Mouse (Mus musculus): ENCODE results near the gene Cdkn2aip. TPM values are rescaled to one million over a fixed set of nuclear protein-coding genes. Genes with fewer than 3 reads are reported as not detected.

Cdkn2aip gene
- polyA plus RNA-seq, 1 experiment from 2014 or later, result 22.9 TPM

DNA sequence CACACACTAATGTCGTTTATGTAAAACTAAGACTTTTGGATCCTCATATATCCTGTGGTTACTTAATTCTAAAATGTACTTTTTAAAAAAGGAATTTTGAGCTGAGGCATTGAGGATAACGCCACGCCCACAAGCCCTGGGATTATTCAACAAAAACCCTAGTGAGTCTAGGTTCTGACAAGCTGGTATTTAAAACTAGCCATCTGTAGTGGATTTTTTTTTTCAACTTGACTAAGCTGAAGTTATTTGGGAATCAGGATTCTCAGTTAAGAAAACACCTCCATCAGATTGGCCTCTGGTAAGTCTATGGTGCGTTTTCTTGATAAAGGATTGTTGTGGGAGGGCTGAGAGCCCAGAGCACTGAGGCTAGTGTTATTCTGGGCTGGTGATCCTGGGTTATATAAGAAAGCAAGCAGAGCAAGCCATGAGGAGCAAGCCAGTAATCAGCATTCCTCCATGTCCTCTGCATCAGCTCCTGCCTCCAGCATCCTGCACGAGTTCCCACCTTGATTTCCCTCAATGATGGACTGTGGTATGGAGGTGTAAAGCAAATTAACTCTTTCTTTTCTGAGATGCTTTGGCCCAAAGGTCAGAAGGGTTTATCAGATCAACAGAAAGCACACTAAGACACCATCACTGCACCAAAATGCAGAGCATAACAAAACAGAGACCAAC, 18.2 kb downstream of the Cdkn2aip start:
- 64% methylated on average over 5 of the region's 5 CpGs for WGBS
- H3K36me3 ChIP-seq, result no peaks in the 10 kb centered on the region
- no peak overlapping the region for H3K4me3 ChIP-seq (replicated peaks)
- no peak overlapping the region for H3K27ac ChIP-seq (replicated peaks)
- H3K4me1 ChIP-seq, result no peaks in the 10 kb centered on the region; the same call in 1 of the 2 replicates
- H3K9me3 ChIP-seq (replicated peaks), result no peaks in the 10 kb centered on the region
- H3K27me3 ChIP-seq, result no peaks in the 10 kb centered on the region
- no peak for ATAC-seq (ENCODE audit: insufficient number of reproducible peaks, low FRiP score, low TSS enrichment, low read depth)
- H3K4me2 ChIP-seq (replicated peaks), result no peak overlapping the region
- H3K9ac ChIP-seq, result no peak overlapping the region

GRCm38 (mm10) chr8:47693119-47693518, 20.6 kb downstream of the Cdkn2aip start:
- H3K4me1 ChIP-seq, result no peaks in the 10 kb centered on the region; the same call in 1 of the 2 replicates
- H3K9me3 ChIP-seq (replicated peaks), result no peaks in the 10 kb centered on the region
- no peak for ATAC-seq (ENCODE audit: insufficient number of reproducible peaks, low FRiP score, low TSS enrichment, low read depth)
- no peak overlapping the region for H3K9ac ChIP-seq
- no peak overlapping the region for H3K4me3 ChIP-seq (replicated peaks)
- no peaks in the 10 kb centered on the region for H3K27me3 ChIP-seq
- WGBS, result 16% methylated on average over 2 of the region's 2 CpGs
- H3K27ac ChIP-seq (replicated peaks), result no peak overlapping the region
- H3K36me3 ChIP-seq, result no peaks in the 10 kb centered on the region
- H3K4me2 ChIP-seq (replicated peaks), result no peak overlapping the region

GRCm38 (mm10) chr8:47691831-47692230, 21.9 kb downstream of the Cdkn2aip start:
- ATAC-seq (ENCODE audit: insufficient number of reproducible peaks, low FRiP score, low TSS enrichment, low read depth), result no peak
- no peak overlapping the region for H3K4me3 ChIP-seq (replicated peaks)
- no peaks in the 10 kb centered on the region; the same call in 1 of the 2 replicates for H3K4me1 ChIP-seq
- 76% methylated on average over 9 of the region's 10 CpGs for WGBS
- no peak overlapping the region for H3K9ac ChIP-seq
- no peaks in the 10 kb centered on the region for H3K27me3 ChIP-seq
- H3K4me2 ChIP-seq (replicated peaks), result no peak overlapping the region
- no peak overlapping the region for H3K27ac ChIP-seq (replicated peaks)
- H3K36me3 ChIP-seq, result no peaks in the 10 kb centered on the region
- H3K9me3 ChIP-seq (replicated peaks), result no peaks in the 10 kb centered on the region

GRCm38 (mm10) chr8:47691303-47691702, 22.4 kb downstream of the Cdkn2aip start:
- no peaks in the 10 kb centered on the region for H3K27me3 ChIP-seq
- H3K4me2 ChIP-seq (replicated peaks), result no peak overlapping the region
- H3K9me3 ChIP-seq (replicated peaks), result no peaks in the 10 kb centered on the region
- H3K4me1 ChIP-seq, result no peaks in the 10 kb centered on the region; the same call in 1 of the 2 replicates
- WGBS, result 54% methylated on average over 7 of the region's 7 CpGs
- H3K27ac ChIP-seq (replicated peaks), result no peak overlapping the region
- no peak overlapping the region for H3K4me3 ChIP-seq (replicated peaks)
- ATAC-seq (ENCODE audit: insufficient number of reproducible peaks, low FRiP score, low TSS enrichment, low read depth), result no peak
- H3K9ac ChIP-seq, result no peak overlapping the region
- no peaks in the 10 kb centered on the region for H3K36me3 ChIP-seq

DNA sequence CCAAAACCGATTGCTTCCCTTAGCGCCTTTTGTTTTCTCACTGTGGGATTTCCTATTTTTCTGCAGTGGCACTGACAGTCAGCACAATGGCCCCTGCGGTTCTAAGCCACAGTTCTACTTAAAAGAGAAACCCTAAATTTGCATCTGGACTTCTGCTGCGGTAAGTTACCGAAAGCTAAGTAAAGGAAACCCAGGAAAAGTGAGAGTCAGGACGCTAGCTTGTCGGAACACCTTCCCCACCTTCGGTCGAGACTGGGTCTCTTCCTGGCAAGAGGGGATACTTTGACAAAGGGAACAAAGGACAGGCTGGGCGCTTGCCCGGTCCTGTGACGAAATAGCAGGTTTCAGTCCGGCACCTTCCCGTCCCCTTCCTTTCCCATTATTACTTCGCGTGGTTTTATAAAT, 23.1 kb downstream of the Cdkn2aip start:
- H3K27me3 ChIP-seq, result no peaks in the 10 kb centered on the region
- no peaks in the 10 kb centered on the region for H3K9me3 ChIP-seq (replicated peaks)
- no peak overlapping the region for H3K27ac ChIP-seq (replicated peaks)
- peak overlapping the region; percentile 50 for H3K4me2 ChIP-seq (replicated peaks)
- no peak overlapping the region for H3K9ac ChIP-seq
- H3K36me3 ChIP-seq, result no peaks in the 10 kb centered on the region
- H3K4me3 ChIP-seq (replicated peaks), result peak overlapping the region; percentile 29
- H3K4me1 ChIP-seq, result no peaks in the 10 kb centered on the region; the same call in 1 of the 2 replicates
- no peak for ATAC-seq (ENCODE audit: insufficient number of reproducible peaks, low FRiP score, low TSS enrichment, low read depth)
- WGBS, result 6% methylated on average over 16 of the region's 16 CpGs

DNA sequence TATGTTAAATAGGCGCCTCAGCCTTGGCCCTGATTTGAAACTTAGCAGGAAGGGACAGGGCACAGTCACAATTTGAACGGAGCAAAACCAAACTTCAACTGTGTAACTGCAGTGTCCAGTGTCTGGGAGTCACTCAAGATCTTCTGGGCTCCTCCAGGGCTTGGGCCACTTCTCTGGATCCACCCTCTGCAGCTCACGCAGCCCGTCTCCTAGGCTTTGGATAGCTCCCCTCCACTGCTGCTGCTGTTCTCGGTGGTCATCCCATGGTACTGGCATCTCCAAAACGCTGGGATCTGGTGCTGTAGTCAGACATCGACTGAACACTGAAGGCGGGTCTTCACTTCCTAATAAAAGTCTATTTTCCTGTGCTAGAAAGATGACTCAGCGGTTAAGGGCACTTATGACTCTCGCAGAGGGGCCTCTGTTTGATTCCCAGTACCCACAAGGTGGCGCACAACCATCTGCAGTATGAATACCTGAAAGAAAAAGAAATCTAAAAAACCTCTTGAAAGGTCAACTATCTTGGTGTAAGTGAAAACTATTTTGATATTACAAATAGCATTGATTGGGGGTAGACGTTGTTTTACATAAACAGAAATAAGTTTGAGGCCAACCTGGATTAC, 23.9 kb downstream of the Cdkn2aip start:
- Histone ChIP-seq H3K27me3 (no peaks in the 10 kb centered on the region), H3K4me1 (no peaks in the 10 kb centered on the region; the same call in 1 of the 2 replicates), H3K36me3 (no peaks in the 10 kb centered on the region), H3K9ac (no peak overlapping the region), H3K9me3 (replicated peaks) (no peaks in the 10 kb centered on the region), H3K4me3 (replicated peaks) (no peak overlapping the region), H3K4me2 (replicated peaks) (no peak overlapping the region), H3K27ac (replicated peaks) (no peak overlapping the region)
- WGBS, result 58% methylated on average over 12 of the region's 12 CpGs
- no peak for ATAC-seq (ENCODE audit: insufficient number of reproducible peaks, low FRiP score, low TSS enrichment, low read depth)

DNA sequence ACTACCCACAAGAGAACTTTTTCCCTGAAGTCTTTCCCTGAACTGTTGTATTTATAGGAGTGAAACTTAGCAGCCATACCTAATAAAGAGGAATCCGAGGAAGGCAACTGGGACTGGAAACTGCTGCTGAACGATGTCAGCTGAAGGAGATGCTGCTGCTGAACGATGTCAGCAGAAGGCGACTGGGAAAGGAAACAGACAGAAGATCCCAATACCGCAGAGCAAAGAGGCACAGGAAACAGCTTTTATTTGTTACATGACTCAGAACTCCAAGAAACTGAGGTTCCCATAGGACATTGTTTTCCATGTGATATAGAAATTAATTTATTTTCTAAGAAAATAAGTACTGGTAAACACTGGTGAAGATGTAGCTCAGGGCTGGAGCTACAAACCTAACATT, 29.3 kb downstream of the Cdkn2aip start:
- no peak for ATAC-seq (ENCODE audit: insufficient number of reproducible peaks, low FRiP score, low TSS enrichment, low read depth)
- H3K36me3 ChIP-seq, result 0 out of 2 replicates have a peak, but pooled peaks cover 2% of the 10 kb centered on the region
- H3K4me1 ChIP-seq, result no peaks in the 10 kb centered on the region
- no peak overlapping the region for H3K4me2 ChIP-seq (replicated peaks)
- no peak overlapping the region for H3K27ac ChIP-seq (replicated peaks)
- H3K9ac ChIP-seq, result no peak overlapping the region
- H3K27me3 ChIP-seq, result no peaks in the 10 kb centered on the region
- no peak overlapping the region for H3K4me3 ChIP-seq (replicated peaks)
- H3K9me3 ChIP-seq (replicated peaks), result no peaks in the 10 kb centered on the region
- WGBS, result 63% methylated on average over 5 of the region's 5 CpGs

GRCm38 (mm10) chr8:47683994-47684393, 29.7 kb downstream of the Cdkn2aip start:
- H3K9ac ChIP-seq, result no peak overlapping the region
- 0 out of 2 replicates have a peak, but pooled peaks cover 2% of the 10 kb centered on the region for H3K36me3 ChIP-seq
- no peak for ATAC-seq (ENCODE audit: insufficient number of reproducible peaks, low FRiP score, low TSS enrichment, low read depth)
- H3K27me3 ChIP-seq, result no peaks in the 10 kb centered on the region
- H3K4me1 ChIP-seq, result no peaks in the 10 kb centered on the region
- no peak overlapping the region for H3K27ac ChIP-seq (replicated peaks)
- WGBS, result 79% methylated on average over 9 of the region's 9 CpGs
- no peaks in the 10 kb centered on the region for H3K9me3 ChIP-seq (replicated peaks)
- no peak overlapping the region for H3K4me2 ChIP-seq (replicated peaks)
- no peak overlapping the region for H3K4me3 ChIP-seq (replicated peaks)

- no peaks in the 10 kb centered on the region for H3K27me3 ChIP-seq
- no peak overlapping the region for H3K27ac ChIP-seq (replicated peaks)
- 0 out of 2 replicates have a peak, but pooled peaks cover 2% of the 10 kb centered on the region for H3K36me3 ChIP-seq
- no peaks in the 10 kb centered on the region for H3K9me3 ChIP-seq (replicated peaks)
- H3K4me2 ChIP-seq (replicated peaks), result no peak overlapping the region
- H3K9ac ChIP-seq, result no peak overlapping the region
- no peak overlapping the region for H3K4me3 ChIP-seq (replicated peaks)
- WGBS, result 80% methylated on average over 4 of the region's 4 CpGs
- H3K4me1 ChIP-seq, result 0 out of 2 replicates have a peak, but pooled peaks cover 2% of the 10 kb centered on the region
- no peak for ATAC-seq (ENCODE audit: insufficient number of reproducible peaks, low FRiP score, low TSS enrichment, low read depth)
These were observed 33.4 kb downstream of the Cdkn2aip start for GRCm38 (mm10) chr8:47680306-47680705.

- no peak overlapping the region for H3K27ac ChIP-seq (replicated peaks)
- H3K27me3 ChIP-seq, result no peaks in the 10 kb centered on the region
- no peak for ATAC-seq (ENCODE audit: insufficient number of reproducible peaks, low FRiP score, low TSS enrichment, low read depth)
- no peak overlapping the region for H3K4me3 ChIP-seq (replicated peaks)
- 0 out of 2 replicates have a peak, but pooled peaks cover 2% of the 10 kb centered on the region for H3K4me1 ChIP-seq
- WGBS, result 80% methylated on average over 1 of the region's 1 CpGs
- no peak overlapping the region for H3K4me2 ChIP-seq (replicated peaks)
- no peaks in the 10 kb centered on the region for H3K9me3 ChIP-seq (replicated peaks)
- H3K36me3 ChIP-seq, result 0 out of 2 replicates have a peak, but pooled peaks cover 2% of the 10 kb centered on the region
- H3K9ac ChIP-seq, result no peak overlapping the region
These were observed 34.1 kb downstream of the Cdkn2aip start for GRCm38 (mm10) chr8:47679603-47680002.

GRCm38 (mm10) chr8:47676631-47677030, 37.1 kb downstream of the Cdkn2aip start:
- Histone ChIP-seq H3K36me3 (no peaks in the 10 kb centered on the region), H3K4me1 (0 out of 2 replicates have a peak, but pooled peaks cover 2% of the 10 kb centered on the region), H3K27me3 (no peaks in the 10 kb centered on the region), H3K27ac (replicated peaks) (no peak overlapping the region), H3K4me2 (replicated peaks) (peak overlapping the region; percentile 73), H3K9ac (no peak overlapping the region), H3K9me3 (replicated peaks) (no peaks in the 10 kb centered on the region), H3K4me3 (replicated peaks) (peak overlapping the region; percentile 92)
- ATAC-seq (ENCODE audit: insufficient number of reproducible peaks, low FRiP score, low TSS enrichment, low read depth), result no peak
- 37% methylated on average over 2 of the region's 2 CpGs for WGBS
